Mouse (Mus musculus) layer of hippocampus, adult 2 months (tissue): ENCODE data around the gene Tbc1d4. TPM values are rescaled to one million over a fixed set of nuclear protein-coding genes. Genes with fewer than 3 reads are reported as not detected.

Experiments used
- DNase-seq, 2 experiments: peaks; one replicate each; pipeline ENCODE4 v3.0.0; 2022; ENCODE audit warnings: low spot score in 2 of 2
- H3K27ac ChIP-seq: fragments of 200-600 bp; 2 replicates; pipeline ENCODE4 v1.8.1; 2022
- H3K4me3 ChIP-seq: fragments of 200-600 bp; 2 replicates; pipeline ENCODE4 v1.8.1; 2022; ENCODE audit warnings: mild to moderate bottlenecking
- CTCF ChIP-seq: fragments of 200-600 bp; conservative IDR thresholded peaks from 2 replicates; pipeline ENCODE4 v1.8.1; 2022; ENCODE audit warnings: antibody characterized with exemption, mild to moderate bottlenecking, moderate library complexity
- total RNA-seq, 2 experiments: library from RNA; stranded (reverse); gene quantifications; 2 replicates each; pipeline ENCODE4 v1.2.3; 2021

Gene Tbc1d4
- total RNA-seq, 2 experiments from 2014 or later, result 10.4 to 11.3 TPM

DNA sequence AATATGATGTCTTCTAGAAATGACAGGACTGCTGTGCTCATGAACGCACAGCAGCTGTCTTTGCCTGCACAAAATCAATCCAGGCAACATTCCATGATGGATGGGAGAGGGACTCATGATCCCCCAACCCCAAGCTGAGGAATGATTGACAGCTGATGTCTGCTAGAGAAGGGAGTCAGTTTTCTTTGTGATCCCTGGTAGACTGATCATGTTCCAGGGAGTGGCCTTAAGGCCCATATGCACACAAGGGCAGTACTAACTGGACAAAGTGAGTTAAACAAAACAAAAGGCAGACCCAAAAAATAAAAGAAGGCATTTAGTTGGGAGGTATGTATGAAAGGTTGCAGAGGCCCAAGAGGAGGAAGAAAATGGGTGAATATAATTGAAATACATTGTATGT, 71.6 kb downstream of the Tbc1d4 start:
- H3K4me3 ChIP-seq, result no peak overlapping the region
- TF ChIP-seq CTCF, result no peak
- H3K27ac ChIP-seq, result no peak overlapping the region
- no peak for DNase-seq

GRCm38 (mm10) chr14:101532090-101532695, 76.8 kb downstream of the Tbc1d4 start:
- H3K27ac ChIP-seq, result peak overlapping the region; percentile 1; the same call in 1 of the 2 replicates
- no peak for DNase-seq
- no peak for TF ChIP-seq CTCF

GRCm38 (mm10) chr14:101530455-101530854, 78.5 kb downstream of the Tbc1d4 start:
- no peak for TF ChIP-seq CTCF
- DNase-seq, result no peak
- no peak overlapping the region for H3K27ac ChIP-seq
- H3K4me3 ChIP-seq, result no peak overlapping the region

More at GRCm38 (mm10) chr14:101532090-101532695, 76.8 kb downstream of the Tbc1d4 start:
- H3K4me3 ChIP-seq, result no peak overlapping the region

GRCm38 (mm10) chr14:101529194-101529593, 79.8 kb downstream of the Tbc1d4 start:
- H3K27ac ChIP-seq, result no peak overlapping the region
- TF ChIP-seq CTCF, result no peak
- H3K4me3 ChIP-seq, result no peak overlapping the region
- DNase-seq, result no peak

- TF ChIP-seq CTCF, result no peak
- H3K27ac ChIP-seq, result no peak overlapping the region
- peak in 1 of 2 experiments; percentile 4 for DNase-seq
- H3K4me3 ChIP-seq, result no peak overlapping the region
These were observed 81.5 kb downstream of the Tbc1d4 start for GRCm38 (mm10) chr14:101527420-101527996.

DNA sequence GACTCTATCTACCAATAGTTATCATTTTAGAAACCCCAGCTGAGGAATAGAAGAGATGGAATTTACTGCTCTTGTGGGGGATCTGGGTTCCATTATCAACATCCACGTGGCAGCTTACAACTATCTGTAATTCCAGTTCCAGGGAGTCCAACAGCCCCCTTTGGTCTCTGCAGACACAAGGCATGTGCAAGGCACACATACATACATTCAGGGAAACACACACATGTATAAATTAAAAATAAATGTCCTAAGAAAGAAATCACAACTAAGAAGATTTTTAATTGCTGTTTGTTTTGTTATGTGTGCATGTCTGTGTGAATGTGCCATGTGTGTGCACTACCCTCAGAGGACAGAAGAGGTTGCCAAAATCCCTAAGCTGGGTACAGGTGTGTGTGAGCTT, 82.5 kb downstream of the Tbc1d4 start:
- no peak for DNase-seq
- TF ChIP-seq CTCF, result no peak
- H3K27ac ChIP-seq, result no peak overlapping the region

GRCm38 (mm10) chr14:101519964-101520363, 89.0 kb downstream of the Tbc1d4 start:
- Histone ChIP-seq H3K4me3 (no peak overlapping the region), H3K27ac (no peak overlapping the region)
- no peak for DNase-seq
- TF ChIP-seq CTCF, result no peak

More for the DNA sequence above, 82.5 kb downstream of the Tbc1d4 start:
- H3K4me3 ChIP-seq, result no peak overlapping the region

DNA sequence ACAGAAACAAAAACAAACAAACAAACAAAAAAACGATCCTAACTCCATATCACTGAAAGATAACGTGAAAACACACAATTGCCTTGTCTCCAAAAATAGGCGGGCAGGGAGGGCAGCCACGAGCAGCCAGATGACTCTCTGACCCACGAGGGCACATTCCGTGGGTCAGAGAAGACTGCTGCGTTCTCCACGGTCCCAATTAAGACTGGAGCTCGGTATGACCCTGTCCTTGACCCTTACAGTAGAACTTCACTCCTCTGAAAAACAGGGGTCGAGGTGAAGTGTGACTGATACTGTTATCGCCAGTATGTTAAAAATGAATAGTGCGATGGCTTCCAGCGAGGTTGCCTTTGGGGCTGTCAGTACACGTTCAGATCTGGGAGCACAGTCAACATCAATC, 90.7 kb downstream of the Tbc1d4 start:
- DNase-seq, result no peak
- no peak overlapping the region for H3K27ac ChIP-seq
- no peak overlapping the region for H3K4me3 ChIP-seq
- no peak for TF ChIP-seq CTCF

DNA sequence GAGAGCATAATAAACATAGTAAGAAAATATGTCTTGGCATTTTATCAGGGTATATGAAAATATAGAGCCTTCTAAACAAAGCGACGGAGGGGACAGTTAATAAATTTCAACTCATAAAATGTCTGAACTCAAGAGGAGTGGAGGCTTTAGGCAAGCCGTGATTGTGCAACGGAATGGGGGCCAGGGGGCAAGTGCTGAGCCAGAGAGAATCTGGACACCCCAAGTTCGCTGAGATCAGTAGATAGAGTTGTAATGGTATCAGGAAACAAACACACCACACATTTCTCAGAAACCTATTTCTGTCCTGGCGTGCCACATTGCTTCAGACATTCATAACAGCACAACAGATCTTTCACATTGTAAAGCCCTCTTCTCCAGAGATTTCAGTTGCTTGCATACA, 91.2 kb downstream of the Tbc1d4 start:
- DNase-seq, result no peak
- no peak for TF ChIP-seq CTCF
- Histone ChIP-seq H3K4me3 (no peak overlapping the region), H3K27ac (no peak overlapping the region)

- Histone ChIP-seq H3K27ac (no peak overlapping the region), H3K4me3 (no peak overlapping the region)
- DNase-seq, result peak in 1 of 2 experiments; percentile 38
- TF ChIP-seq CTCF, result peak; percentile 95
These were observed 91.7 kb downstream of the Tbc1d4 start for GRCm38 (mm10) chr14:101517341-101517740.

GRCm38 (mm10) chr14:101516864-101517263, 92.1 kb downstream of the Tbc1d4 start:
- TF ChIP-seq CTCF, result no peak
- no peak overlapping the region for H3K27ac ChIP-seq
- H3K4me3 ChIP-seq, result no peak overlapping the region
- no peak for DNase-seq

GRCm38 (mm10) chr14:101516031-101516430, 93.0 kb downstream of the Tbc1d4 start:
- Histone ChIP-seq H3K4me3 (no peak overlapping the region), H3K27ac (no peak overlapping the region)
- no peak for TF ChIP-seq CTCF
- DNase-seq, result no peak

- Histone ChIP-seq H3K4me3 (no peak overlapping the region), H3K27ac (no peak overlapping the region)
- no peak for TF ChIP-seq CTCF
- DNase-seq, result no peak
These were observed 93.7 kb downstream of the Tbc1d4 start for GRCm38 (mm10) chr14:101515271-101515670.

GRCm38 (mm10) chr14:101514557-101514971, 94.4 kb downstream of the Tbc1d4 start:
- no peak for DNase-seq
- Histone ChIP-seq H3K4me3 (no peak overlapping the region), H3K27ac (no peak overlapping the region)
- no peak for TF ChIP-seq CTCF

DNA sequence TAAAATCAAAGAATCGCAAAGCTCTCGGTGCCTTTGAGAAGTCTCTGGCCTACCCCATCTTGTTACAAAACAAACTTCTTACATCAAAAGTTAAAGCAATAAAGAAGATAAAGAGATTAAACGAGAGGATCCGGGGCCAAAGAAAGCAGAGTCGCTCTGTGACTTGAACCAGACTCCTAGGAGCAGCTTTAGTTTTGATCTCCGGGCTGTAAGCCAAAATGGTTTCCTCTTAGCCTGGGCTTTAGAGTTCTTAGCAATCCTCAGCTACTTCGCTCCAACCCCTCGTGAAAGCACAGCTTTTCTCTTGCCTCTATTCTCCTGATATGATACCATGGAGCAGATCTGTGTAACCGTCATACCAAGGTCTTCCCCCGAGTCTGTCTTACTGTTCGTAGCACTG, 95.8 kb downstream of the Tbc1d4 start:
- DNase-seq, result no peak
- Histone ChIP-seq H3K4me3 (no peak overlapping the region), H3K27ac (no peak overlapping the region)
- no peak for TF ChIP-seq CTCF
